Mouse (Mus musculus) embryonic facial prominence, embryonic 14.5 days (tissue): ENCODE data around the gene Plac1. TPM values are rescaled to one million over a fixed set of nuclear protein-coding genes. Genes with fewer than 3 reads are reported as not detected.

Experiments used
- ATAC-seq: fragments of 200-750 bp; cut with Nextera tagmentation; 2 replicates; pipeline ENCODE4 v1.8.0; 2017; ENCODE audit warnings: low read depth, moderate number of reproducible peaks, moderate TSS enrichment
- DNase-seq: peaks from one replicate; pipeline ENCODE4 v3.0.0-alpha.2; 2015; ENCODE audit warnings: low spot score
- H3K27ac ChIP-seq: fragments of 300-500 bp; sonication (generic); replicated peaks from 2 replicates; pipeline ENCODE4 v1.5.1; 2014; ENCODE audit warnings: low read depth, mild to moderate bottlenecking, low read length, moderate library complexity
- H3K27me3 ChIP-seq: fragments of 300-500 bp; sonication (generic); replicated peaks from 2 replicates; pipeline ENCODE4 v1.6.1; 2014; ENCODE audit warnings: low read length; ENCODE audit not compliant: control insufficient read depth, insufficient read depth
- H3K36me3 ChIP-seq: fragments of 300-500 bp; sonication (generic); 2 replicates; pipeline ENCODE4 v1.6.1; 2014; ENCODE audit warnings: low read length, mixed read lengths; ENCODE audit not compliant: control insufficient read depth, insufficient read depth
- H3K4me1 ChIP-seq: fragments of 300-500 bp; sonication (generic); 2 replicates; pipeline ENCODE4 v1.6.1; 2014; ENCODE audit warnings: antibody characterized with exemption, low read length; ENCODE audit not compliant: control insufficient read depth, insufficient read depth
- H3K4me2 ChIP-seq: fragments of 300-500 bp; sonication (generic); 2 replicates; pipeline ENCODE4 v1.6.1; 2014; ENCODE audit warnings: low read depth, mild to moderate bottlenecking, low read length, moderate library complexity, mixed read lengths
- H3K4me3 ChIP-seq: fragments of 300-500 bp; sonication (generic); 2 replicates; pipeline ENCODE4 v1.5.1; 2014; ENCODE audit warnings: low read depth, mild to moderate bottlenecking, low read length
- H3K9ac ChIP-seq: fragments of 300-500 bp; sonication (generic); 2 replicates; pipeline ENCODE4 v1.6.1; 2014; ENCODE audit warnings: low read depth, mild to moderate bottlenecking, low read length, moderate library complexity, mixed read lengths
- H3K9me3 ChIP-seq: fragments of 300-500 bp; sonication (generic); 2 replicates; pipeline ENCODE4 v1.6.1; 2016; ENCODE audit warnings: low read length; ENCODE audit not compliant: control insufficient read depth
- WGBS: fragments of 180-500 bp; shearing (Covaris S2); extraction: QIAGEN DNeasy Blood & Tissue Kit; methylation state at CpG from one replicate; pipeline ENCODE4 v1.1.7; 2014; 5-methylcytosine and 5-hydroxymethylcytosine counted together
- polyA plus RNA-seq: library from polyadenylated mRNA; unstranded; fragments of >200 nt; fragmentation: Nextera tagmentation; extraction: Ambion mirVana; gene quantifications from 2 replicates; pipeline ENCODE4 v1.2.1, GENCODE M21; 2014

Gene Plac1
- polyA plus RNA-seq, 1 experiment from 2014 or later = 13.7 TPM

GRCm38 (mm10) chrX:53148039-53148438 lies 91.9 kb downstream of the Plac1 start:
- DNase-seq (peak; percentile 19), ATAC-seq (no peak)
- Histone ChIP-seq H3K4me1 (no peaks in the 10 kb centered on the region), H3K4me3 (no peak overlapping the region), H3K9ac (no peak overlapping the region), H3K9me3 (no peaks in the 10 kb centered on the region), H3K27ac (no peak overlapping the region), H3K27me3 (no peaks in the 10 kb centered on the region; the same call in 1 of the 2 replicates), H3K36me3 (no peaks in the 10 kb centered on the region), H3K4me2 (no peak overlapping the region)
- 60% methylated on average over 2 of the region's 2 CpGs for WGBS

DNA sequence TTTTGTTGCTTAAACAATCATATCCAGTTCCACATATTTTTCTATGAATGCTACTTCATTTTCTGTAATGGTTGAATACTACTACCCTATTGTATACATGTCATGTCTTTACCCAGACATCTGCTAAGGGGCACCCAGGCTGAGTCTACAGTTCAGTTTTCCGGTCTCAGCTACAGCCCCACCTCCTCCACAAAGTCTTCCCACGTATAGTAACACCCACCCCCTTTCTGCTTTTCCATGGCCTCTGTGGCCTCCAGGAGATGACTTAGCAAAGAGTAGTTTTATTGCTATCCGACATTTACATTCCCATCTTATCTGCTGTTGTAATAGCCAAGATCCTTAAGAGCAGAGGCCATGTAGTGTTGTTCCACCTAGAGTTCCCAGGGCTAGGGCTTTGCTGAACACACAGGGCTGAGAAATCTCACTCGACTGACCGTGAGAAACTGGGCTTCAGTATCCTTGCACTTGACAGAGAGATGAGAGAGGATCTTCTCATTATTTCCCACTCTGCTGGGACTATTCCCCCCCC lies 93.5 kb downstream of the Plac1 start:
- Histone ChIP-seq H3K4me1 (no peaks in the 10 kb centered on the region), H3K4me3 (no peak overlapping the region), H3K4me2 (no peak overlapping the region), H3K9ac (no peak overlapping the region), H3K9me3 (no peaks in the 10 kb centered on the region), H3K27ac (no peak overlapping the region), H3K27me3 (no peaks in the 10 kb centered on the region; the same call in 1 of the 2 replicates), H3K36me3 (no peaks in the 10 kb centered on the region)
- DNase-seq = no peak
- no peak for ATAC-seq
- 75% methylated on average over 5 of the region's 5 CpGs for WGBS

- no peaks in the 10 kb centered on the region for H3K36me3 ChIP-seq
- no peaks in the 10 kb centered on the region for H3K9me3 ChIP-seq
- H3K9ac ChIP-seq = no peak overlapping the region
- no peaks in the 10 kb centered on the region for H3K4me1 ChIP-seq
- no peak overlapping the region for H3K4me3 ChIP-seq
- ATAC-seq (no peak), DNase-seq (no peak)
- 78% methylated on average over 2 of the region's 2 CpGs for WGBS
- H3K27ac ChIP-seq = no peak overlapping the region
- no peak overlapping the region for H3K4me2 ChIP-seq
- H3K27me3 ChIP-seq = no peaks in the 10 kb centered on the region; the same call in 1 of the 2 replicates
These were observed 100.3 kb downstream of the Plac1 start for GRCm38 (mm10) chrX:53139641-53140040.

- H3K27me3 ChIP-seq = no peaks in the 10 kb centered on the region; the same call in 1 of the 2 replicates
- H3K9me3 ChIP-seq = no peaks in the 10 kb centered on the region
- DNase-seq = no peak
- H3K9ac ChIP-seq = no peak overlapping the region
- no peaks in the 10 kb centered on the region for H3K36me3 ChIP-seq
- no peak overlapping the region for H3K27ac ChIP-seq
- H3K4me3 ChIP-seq = no peak overlapping the region
- no peak overlapping the region for H3K4me2 ChIP-seq
- no peaks in the 10 kb centered on the region for H3K4me1 ChIP-seq
- 67% methylated on average over 2 of the region's 2 CpGs for WGBS
- no peak for ATAC-seq
These were observed 102.8 kb downstream of the Plac1 start for GRCm38 (mm10) chrX:53137066-53137465.

DNA sequence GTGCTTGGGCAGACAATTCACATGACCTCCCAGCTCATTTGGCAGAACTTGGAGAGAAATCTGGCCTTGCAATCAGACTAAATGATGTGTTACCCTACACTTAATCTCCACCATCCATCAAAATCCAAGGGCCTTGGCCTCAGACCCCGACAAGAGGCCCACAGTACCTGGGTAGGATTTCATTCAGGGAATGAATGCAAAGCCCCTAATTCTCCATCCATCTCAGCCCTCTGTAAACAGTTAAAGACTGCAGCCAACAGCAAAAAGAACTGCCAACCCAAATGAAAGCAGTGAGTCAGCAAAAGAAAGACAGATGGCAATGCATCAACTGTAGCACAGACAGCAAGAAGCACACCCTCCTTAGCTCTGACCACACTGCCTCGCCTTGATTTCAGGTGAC lies 110.4 kb downstream of the Plac1 start:
- WGBS = 31% methylated on average over 2 of the region's 2 CpGs
- Histone ChIP-seq H3K27me3 (no peaks in the 10 kb centered on the region; the same call in 1 of the 2 replicates), H3K27ac (peak overlapping the region; percentile 28; the same call in 1 of the 2 replicates), H3K4me1 (peaks cover 13% of the 10 kb centered on the region), H3K36me3 (no peaks in the 10 kb centered on the region), H3K4me3 (no peak overlapping the region), H3K4me2 (no peak overlapping the region), H3K9me3 (no peaks in the 10 kb centered on the region), H3K9ac (no peak overlapping the region)
- no peak for ATAC-seq
- no peak for DNase-seq

DNA sequence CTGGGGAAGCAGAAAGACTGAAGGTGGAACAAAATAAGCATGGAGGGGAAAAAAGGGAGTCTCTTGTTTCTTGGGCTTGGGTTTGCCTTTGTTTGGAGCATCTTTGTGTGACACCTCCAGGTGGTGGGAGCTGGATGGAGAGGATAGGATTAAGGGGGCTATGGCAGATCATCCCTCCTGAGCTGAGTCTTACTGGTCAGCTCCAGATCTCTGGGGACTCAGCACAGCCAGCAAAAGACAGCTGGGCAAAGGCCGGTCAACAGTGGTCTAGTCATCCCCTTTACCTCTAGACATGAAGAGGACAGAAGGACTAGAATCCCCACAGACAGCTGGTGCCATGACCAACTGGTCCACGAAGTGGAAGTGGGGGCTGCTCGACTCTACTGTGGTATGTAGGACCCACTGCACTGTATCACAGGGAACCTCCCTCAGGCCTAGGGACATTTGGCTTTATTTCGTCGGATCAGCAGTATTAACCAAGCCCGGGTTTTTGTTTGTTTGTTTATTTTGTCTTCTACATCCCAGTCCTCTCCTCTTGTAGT lies 113.3 kb downstream of the Plac1 start:
- H3K27me3 ChIP-seq = no peaks in the 10 kb centered on the region; the same call in 1 of the 2 replicates
- H3K27ac ChIP-seq = peak overlapping the region; percentile 74
- ATAC-seq (peak; percentile 75; the same call in 1 of the 2 replicates), DNase-seq (no peak)
- 76% methylated on average over 4 of the region's 6 CpGs for WGBS
- no peaks in the 10 kb centered on the region for H3K9me3 ChIP-seq
- no peak overlapping the region for H3K4me3 ChIP-seq
- no peak overlapping the region for H3K9ac ChIP-seq
- peaks cover 13% of the 10 kb centered on the region for H3K4me1 ChIP-seq
- H3K4me2 ChIP-seq = 0 out of 2 replicates have a peak overlapping the region, but pooled peaks have one; percentile 3
- H3K36me3 ChIP-seq = no peaks in the 10 kb centered on the region

DNA sequence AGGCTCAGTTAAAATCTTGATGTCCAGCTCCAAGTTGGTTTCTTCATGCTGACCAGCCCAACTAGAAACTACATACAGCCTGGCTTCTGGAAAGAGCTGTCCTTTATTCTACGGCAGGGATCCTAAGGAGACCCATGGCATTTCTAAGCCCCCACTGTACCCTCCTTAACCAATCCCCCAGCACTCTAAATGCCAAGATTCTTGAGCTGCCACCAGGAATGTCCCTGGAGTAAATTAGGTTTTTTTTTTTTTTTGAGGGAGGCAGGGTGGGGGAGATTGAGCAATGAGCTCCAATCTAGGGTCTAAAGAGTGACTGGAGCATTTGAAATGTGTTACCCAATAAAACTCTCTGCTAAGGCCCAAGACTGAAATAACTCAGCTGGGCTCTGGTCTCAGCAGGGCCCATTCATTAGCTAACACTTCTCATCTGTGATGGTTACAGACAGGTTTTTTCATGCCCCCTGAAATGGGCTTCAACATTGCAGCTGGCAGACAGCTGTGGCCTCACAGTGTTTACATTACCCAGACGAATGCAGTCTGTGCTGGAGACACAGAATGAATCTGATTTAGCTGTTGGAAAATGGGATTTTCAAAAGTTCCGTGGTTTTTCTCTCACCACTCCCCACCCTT lies 114.0 kb downstream of the Plac1 start:
- WGBS = 23% methylated on average over 3 of the region's 3 CpGs
- no peaks in the 10 kb centered on the region for H3K9me3 ChIP-seq
- ATAC-seq (peak; percentile 92), DNase-seq (peak; percentile 89)
- H3K36me3 ChIP-seq = no peaks in the 10 kb centered on the region
- peak overlapping the region; percentile 74 for H3K27ac ChIP-seq
- H3K4me2 ChIP-seq = no peak overlapping the region
- no peak overlapping the region for H3K4me3 ChIP-seq
- no peak overlapping the region for H3K9ac ChIP-seq
- no peaks in the 10 kb centered on the region; the same call in 1 of the 2 replicates for H3K27me3 ChIP-seq
- peaks cover 13% of the 10 kb centered on the region for H3K4me1 ChIP-seq

GRCm38 (mm10) chrX:53123562-53123961 lies 116.3 kb downstream of the Plac1 start:
- no peaks in the 10 kb centered on the region for H3K9me3 ChIP-seq

More at GRCm38 (mm10) chrX:53123562-53123961, 116.3 kb downstream of the Plac1 start:
- WGBS = 62% methylated on average over 1 of the region's 1 CpGs
- Histone ChIP-seq H3K27ac (0 out of 2 replicates have a peak overlapping the region, but pooled peaks have one; percentile 4), H3K9ac (no peak overlapping the region), H3K4me2 (no peak overlapping the region), H3K4me3 (no peak overlapping the region), H3K27me3 (no peaks in the 10 kb centered on the region), H3K36me3 (no peaks in the 10 kb centered on the region), H3K4me1 (peaks cover 9% of the 10 kb centered on the region)
- DNase-seq (no peak), ATAC-seq (no peak)
